Mouse (Mus musculus): Measurements from ENCODE around the gene Gm2974. TPM values are rescaled to one million over a fixed set of nuclear protein-coding genes. Genes with fewer than 3 reads are reported as not detected.
"Not testable (repeated sequence)": the region's sequence is repeated elsewhere in the genome, so short reads cannot be mapped to it uniquely, and the experiment has no call there.

Gene Gm2974
- 0.16 TPM in 1 of 2 replicates, not detected in the other for polyA plus RNA-seq (2012; rRNA removed)

- DNase-seq (ENCODE audit: low read depth, low spot score) = not testable (repeated sequence)
- 17% methylated on average over 51 of the region's 59 CpGs for WGBS
Measured at GRCm38 (mm10) chr14:4182491-4183210, at the start of gene Gm2974. Gm2974 (plus strand) TSS chr14:4182576.

GRCm38 (mm10) chr14:4141646-4142045, 40.7 kb upstream of the Gm2974 start:
- DNase-seq (ENCODE audit: low read depth, low spot score) = not testable (repeated sequence)
- WGBS = 80% methylated on average over 4 of the region's 4 CpGs

- not testable (repeated sequence) for DNase-seq (ENCODE audit: low read depth, low spot score)
- WGBS = 71% methylated on average over 1 of the region's 2 CpGs
Measured at GRCm38 (mm10) chr14:4164730-4165129, 17.6 kb upstream of the Gm2974 start, which contains the start of gene Gm3127. Gm3127 (plus strand) TSS chr14:4165030.

- not testable (repeated sequence) for DNase-seq (ENCODE audit: low read depth, low spot score)
- 12% methylated on average over 13 of the region's 14 CpGs for WGBS
Measured at GRCm38 (mm10) chr14:4182030-4182429, 346 bp upstream of the Gm2974 start.

GRCm38 (mm10) chr14:4183375-4183774, 999 bp downstream of the Gm2974 start:
- not testable (repeated sequence) for DNase-seq (ENCODE audit: low read depth, low spot score)
- 28% methylated on average over 7 of the region's 10 CpGs for WGBS

GRCm38 (mm10) chr14:4249331-4249730, 67.0 kb downstream of the Gm2974 start, which contains the start of gene Gm3138:
Gm3138 (plus strand) TSS chr14:4249631.
- no CpG with 5 or more reads among the region's 2 CpGs for WGBS
- not testable (repeated sequence) for DNase-seq (ENCODE audit: low read depth, low spot score)

Other genes starting within 250 kb of the Gm2974 start
- gene Gm3095, start 219.0 kb upstream of the Gm2974 start, polyA plus RNA-seq (2012; rRNA removed) = not detected in 2 replicates
- not detected in 2 replicates for gene Gm3099, start 184.2 kb upstream of the Gm2974 start, polyA plus RNA-seq (2012; rRNA removed)
- 0.15 TPM in 1 of 2 replicates, not detected in the other for gene Gm5796, start 158.6 kb upstream of the Gm2974 start, polyA plus RNA-seq (2012; rRNA removed)
- gene Gm3115, start 98.5 kb upstream of the Gm2974 start, polyA plus RNA-seq (2012; rRNA removed) = not detected in 2 replicates
- 0.05 and 0.07 TPM in 2 replicates for gene Gm8108, start 72.0 kb upstream of the Gm2974 start, polyA plus RNA-seq (2012; rRNA removed)
- not detected in 2 replicates for gene Gm3127, start 17.5 kb upstream of the Gm2974 start, polyA plus RNA-seq (2012; rRNA removed)
- gene Gm3138, start 67.1 kb downstream of the Gm2974 start, polyA plus RNA-seq (2012; rRNA removed) = not detected in 2 replicates
- gene Gm3149, start 134.7 kb downstream of the Gm2974 start, polyA plus RNA-seq (2012; rRNA removed) = not detected in 2 replicates
- gene 2610042L04Rik, start 152.2 kb downstream of the Gm2974 start, polyA plus RNA-seq (2012; rRNA removed) = 0.11 TPM in 1 of 2 replicates, not detected in the other
- gene Gm3159, start 214.9 kb downstream of the Gm2974 start, polyA plus RNA-seq (2012; rRNA removed) = not detected in 2 replicates
- gene Gm3164, start 232.9 kb downstream of the Gm2974 start, polyA plus RNA-seq (2012; rRNA removed) = 0.14 TPM in 1 of 2 replicates, not detected in the other
- gene Gm3173, start 248.4 kb downstream of the Gm2974 start, polyA plus RNA-seq (2012; rRNA removed) = not detected in 2 replicates